Mouse (Mus musculus) adipocyte (in vitro differentiated cells): Measurements from ENCODE around the gene Tnfrsf25.

ENCODE experiments used
- DNase-seq: peaks from one replicate; pipeline ENCODE4 v3.0.0-alpha.2; 2016; ENCODE audit warnings: low spot score

Gene Tnfrsf25

DNA sequence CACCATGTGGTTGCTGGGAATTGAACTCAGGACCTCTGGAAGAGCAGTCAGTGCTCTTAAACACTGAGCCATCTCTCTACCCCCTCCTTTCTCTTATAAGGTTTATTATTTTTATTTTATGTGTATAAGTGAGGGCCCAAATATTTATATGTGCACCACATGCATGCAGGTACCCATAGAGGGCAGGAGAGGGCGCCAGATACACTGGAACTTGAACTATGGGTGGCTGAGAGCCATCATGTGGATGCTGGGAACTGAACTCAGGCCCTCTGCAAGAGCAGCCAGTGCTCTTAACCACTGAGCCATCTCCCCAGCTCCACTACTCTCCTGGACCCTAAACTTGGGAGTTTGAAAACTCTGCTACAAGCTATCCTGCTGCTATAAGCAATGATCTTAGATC, 27.9 kb downstream of the Tnfrsf25 start:
- DNase-seq = no peak

DNA sequence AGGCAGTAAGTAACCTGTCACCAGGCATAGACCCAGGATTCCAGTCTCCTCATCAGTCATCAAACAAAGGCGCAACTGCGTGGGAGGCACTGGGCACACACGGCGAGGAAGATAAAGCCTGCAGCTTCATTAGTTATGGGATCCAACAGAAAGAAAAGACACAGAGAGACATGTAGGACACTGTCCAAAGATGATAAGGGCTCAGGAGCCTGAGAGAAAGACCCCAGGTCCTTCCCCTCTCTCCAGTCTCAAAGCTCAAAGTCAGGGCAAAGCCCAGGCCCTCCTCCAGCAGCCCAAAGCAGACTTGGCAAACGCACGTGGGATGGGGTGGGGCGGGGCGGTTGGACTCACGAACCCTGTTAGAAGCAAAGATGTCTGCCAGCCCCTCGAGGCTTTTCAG, 29.7 kb downstream of the Tnfrsf25 start:
- DNase-seq = no peak

DNA sequence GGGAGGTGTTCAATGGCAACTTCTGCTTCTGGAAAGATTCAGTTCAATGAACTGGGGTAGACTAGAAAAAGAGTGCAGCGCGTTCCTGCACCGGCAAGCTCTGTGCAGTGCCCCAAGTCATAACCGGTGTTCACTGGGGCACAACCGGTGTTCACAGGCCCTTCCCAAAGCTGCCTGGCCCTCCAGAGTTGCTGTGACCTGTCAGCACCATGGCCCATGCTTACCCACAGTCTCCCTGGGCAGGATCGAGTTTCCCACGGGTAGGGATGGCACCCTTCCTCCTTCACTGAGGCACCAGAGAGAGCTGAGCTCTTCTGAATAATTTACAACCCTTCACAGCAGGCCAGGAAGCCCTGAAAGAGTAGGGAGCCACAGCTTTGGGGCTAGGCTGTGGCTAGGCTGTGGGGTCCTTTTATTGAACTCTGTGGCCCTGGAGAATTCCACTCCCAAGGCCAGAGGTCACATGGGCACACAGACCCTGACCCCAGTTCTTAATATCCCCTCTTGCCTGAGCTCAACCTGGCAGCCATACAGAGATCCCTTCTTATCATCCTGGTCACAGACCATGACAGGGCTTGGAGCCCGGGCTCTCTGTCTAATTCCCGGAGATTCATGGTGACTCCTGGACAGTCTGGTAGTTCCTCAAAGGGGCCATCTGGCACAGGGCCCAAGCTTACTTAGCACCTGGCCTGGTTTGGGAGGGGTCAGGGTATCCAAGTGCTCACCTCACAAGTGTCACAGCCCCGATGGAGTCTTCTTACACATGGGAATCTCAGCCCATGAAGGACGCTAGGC, 30.5 kb downstream of the Tnfrsf25 start:
- no peak for DNase-seq

DNA sequence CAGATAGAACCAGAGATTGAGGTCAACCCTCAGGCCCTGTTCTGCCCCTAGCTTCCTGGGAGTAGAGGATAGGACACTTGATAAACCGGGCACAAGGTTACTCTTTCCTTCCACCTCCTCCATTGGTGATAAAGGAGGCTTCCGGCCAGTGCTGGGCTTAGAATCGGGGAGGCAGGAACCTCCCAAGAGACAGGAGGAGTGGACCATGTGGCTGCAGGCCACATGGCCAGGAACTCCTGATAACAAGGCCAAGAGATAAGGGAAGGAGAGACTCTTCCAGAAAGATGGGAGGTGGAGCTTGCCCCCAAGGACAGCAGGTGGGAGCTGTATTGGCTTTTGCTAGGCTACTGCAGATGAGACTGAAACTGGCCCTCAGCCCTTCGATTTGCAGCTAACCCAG, 34.8 kb downstream of the Tnfrsf25 start:
- DNase-seq = no peak

DNA sequence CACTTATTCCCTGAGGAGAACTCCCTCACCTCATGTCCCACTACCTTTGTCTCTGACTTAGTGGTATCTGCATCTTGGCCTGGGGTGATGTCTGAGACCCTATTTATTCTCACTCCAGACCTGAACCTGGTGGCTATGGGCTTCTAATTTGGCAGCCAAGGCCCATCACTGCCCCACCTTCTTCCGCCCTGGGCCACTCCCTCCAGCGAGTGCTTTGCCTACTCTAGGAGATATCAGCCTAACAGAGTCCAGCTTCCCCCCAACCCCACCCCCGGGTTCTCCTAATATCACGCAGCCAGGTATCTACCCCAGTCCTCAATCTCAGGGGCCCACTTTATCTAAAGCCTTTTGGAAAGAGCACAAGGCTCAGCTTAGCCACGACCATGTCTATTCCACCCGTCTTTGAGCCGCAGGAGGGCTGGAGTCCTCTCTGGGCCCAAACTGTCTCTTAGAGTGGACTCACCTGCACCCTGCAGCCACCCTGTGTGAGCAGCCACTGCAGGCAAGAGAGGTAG, 35.8 kb downstream of the Tnfrsf25 start:
- DNase-seq = no peak

DNA sequence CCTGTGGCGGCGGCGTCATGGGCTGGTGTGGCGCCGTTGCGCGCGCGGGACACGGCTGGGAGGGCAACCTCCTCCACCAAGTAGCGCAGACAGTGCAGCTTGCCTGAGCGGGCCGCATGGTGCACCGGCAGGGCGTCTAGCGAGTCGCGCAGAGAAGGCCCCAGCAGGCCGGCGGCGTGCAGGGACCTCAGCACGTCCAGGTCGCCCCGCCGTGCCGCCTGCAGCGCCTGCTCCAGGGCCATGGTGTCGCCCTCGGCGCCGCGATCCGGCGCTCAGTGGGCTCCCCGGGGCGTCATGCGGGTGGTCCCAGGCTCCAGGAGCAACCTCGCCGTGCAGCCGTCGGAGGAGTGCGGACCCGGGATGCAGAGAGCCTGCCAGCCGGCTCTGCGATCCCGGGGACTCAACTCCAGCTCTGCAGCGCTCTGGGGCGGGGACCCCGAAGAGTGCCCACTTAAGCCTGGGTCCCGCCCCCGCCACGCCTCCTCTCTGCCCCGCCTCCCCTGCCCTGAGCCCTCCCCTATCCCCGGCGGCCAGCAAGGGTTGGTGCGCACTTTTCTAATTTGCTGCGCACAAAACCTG, 36.3 kb downstream of the Tnfrsf25 start, which contains the start of gene Espn:
Espn (minus strand) TSS at position 406 of the 579 bp plus-strand sequence.
- no peak for DNase-seq

DNA sequence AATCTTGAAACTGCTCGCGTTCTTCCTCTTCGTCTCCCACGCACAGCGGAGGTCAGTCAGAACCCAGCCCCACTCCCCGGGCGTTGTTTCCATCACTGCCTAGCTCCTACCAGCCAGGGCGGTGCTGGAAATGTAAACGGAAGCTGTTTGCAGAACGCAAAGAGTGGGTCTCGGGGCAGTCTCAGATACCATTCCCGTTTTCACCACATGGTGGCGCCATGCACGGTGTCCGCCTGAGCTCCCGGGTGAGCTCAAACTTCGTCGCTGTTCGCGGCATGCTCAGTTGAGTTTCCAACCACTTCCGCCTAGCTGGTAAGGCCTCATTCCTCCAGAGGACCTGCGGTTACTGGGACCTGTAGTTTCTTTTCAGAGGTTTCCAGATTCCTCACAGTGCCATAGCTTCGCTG, 38.0 kb downstream of the Tnfrsf25 start:
- DNase-seq = peak; percentile 36

DNA sequence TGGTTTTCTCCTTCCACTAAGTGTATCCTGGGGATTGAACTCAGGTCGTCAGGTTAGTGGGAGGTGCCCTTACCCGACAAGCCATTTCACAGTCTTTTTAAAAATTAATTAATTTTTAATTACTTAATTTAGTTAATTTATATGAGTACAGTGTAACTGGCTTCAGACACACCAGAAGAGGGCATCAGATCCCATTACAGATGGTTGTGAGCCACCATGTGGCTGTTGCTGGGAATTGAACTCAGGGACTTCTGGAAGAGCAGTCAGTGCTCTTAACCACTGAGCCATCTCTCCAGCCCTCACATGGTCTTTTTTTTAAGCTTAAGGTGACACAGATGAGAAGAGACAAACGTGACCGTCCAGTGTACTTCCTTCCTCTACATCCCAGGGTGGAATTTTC, 39.3 kb downstream of the Tnfrsf25 start:
- DNase-seq = no peak

DNA sequence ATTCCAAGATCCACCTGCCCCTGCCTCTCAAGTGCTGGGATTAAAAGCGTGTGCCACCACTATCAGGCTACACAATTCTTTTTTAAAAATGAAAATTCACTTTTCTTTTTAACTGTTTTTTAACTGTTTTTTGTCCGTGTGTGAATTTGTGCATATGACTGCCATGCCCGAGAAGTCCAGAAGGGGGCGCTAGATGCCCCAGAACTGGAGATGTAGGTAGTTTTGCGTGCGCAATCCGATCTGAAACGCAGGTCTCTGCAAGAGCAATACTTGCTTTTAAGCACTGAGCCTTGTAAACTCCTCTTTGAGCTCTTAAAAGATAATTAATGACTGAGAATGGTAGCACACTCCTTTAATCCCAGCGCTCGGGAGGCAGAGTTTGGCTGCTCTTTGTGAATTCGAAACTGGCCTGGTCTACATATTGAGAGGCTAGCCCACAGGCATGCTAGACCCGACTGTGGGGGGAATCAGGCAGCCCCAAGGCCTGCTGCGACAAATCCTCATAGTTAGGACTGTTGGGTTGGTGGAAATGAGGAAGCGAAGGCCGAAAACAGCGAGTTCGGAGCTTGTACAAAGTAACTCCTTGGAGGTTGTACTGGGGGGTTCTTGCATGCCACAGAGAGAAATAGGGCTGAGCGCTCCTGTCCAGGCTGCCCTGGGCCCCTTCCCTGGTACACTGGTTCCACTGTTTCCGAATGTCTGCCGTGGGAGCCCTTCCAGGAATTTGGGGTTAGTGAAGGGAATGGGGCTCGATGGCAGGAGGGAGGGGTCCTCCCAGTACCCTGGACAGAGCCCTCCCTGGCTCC, 42.2 kb downstream of the Tnfrsf25 start:
- DNase-seq = no peak

DNA sequence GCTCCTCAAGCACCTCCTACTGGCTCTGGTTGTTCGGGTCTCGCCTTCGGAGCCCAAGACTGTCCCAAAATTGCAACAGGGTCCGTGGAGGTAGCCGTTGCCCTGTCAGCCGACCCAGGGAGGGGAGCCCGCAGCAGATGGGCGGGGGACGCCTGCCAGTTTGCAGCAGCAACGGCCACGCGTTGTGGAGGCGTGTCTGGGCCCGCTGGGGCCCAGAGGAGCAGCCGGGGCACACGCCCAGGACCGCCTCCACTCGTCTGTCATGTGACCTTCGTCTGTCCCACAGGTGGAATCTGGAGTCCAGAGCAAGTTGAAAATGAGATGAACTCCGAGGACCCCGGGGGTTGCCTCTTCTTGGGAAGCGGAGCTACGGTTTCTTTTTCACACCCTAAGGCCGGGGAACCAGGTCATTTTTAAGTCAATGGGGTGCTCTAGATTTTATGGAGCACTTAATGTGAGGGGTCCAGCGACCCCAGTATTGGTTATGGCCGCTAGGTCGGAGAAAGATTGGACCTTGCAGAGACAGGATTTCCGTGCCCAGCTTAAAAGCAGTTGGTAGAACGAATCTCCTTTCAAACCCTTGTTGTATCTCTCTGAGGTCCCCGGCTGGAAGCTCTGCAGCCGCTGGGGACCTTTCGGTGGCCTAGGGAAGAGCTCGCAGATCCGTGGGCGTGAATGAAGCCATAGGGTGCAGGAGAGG, 43.0 kb downstream of the Tnfrsf25 start, which contains the start of gene Hes2:
Hes2 (plus strand) TSS at position 283 of the 700 bp plus-strand sequence.
- no peak for DNase-seq

DNA sequence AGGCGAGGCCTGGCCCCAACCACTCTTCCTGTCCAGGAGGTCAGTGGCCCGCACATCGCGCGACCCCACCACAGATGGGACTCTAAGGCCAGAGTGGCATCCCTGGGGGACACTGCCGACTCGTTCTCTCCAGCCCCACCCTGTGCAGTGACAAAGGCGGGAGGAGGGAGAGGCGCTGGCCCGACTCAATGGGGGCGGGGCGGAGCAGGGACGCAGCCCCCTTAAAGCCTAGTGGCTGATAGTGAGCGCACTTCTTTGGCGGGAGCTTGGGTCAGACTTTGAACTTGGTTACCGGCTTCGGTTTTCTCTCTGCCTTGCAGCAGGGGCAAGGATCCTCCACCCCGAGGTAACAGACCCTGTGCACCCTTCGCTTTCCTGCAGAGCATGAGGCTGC, 43.5 kb downstream of the Tnfrsf25 start:
- DNase-seq = no peak

DNA sequence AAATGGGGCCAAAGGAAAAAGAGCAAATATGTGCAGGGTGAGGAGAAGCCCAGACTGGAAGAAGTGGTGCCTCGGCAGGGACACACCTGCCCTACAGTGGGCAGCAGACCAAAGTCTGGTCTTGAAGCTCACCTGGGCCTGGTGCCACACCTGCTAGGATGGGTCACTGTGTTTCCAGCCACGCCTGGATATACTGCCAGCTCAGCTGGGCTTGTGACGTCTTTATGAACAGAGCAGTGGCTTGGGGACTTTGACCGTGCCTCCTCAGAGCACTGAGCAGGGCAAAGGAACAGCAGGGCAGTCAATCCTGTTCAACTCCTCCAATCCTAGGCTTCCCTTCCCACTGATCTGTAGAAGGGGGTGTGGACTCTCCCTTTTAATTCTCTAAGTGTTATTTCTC, 45.0 kb downstream of the Tnfrsf25 start:
- no peak for DNase-seq

DNA sequence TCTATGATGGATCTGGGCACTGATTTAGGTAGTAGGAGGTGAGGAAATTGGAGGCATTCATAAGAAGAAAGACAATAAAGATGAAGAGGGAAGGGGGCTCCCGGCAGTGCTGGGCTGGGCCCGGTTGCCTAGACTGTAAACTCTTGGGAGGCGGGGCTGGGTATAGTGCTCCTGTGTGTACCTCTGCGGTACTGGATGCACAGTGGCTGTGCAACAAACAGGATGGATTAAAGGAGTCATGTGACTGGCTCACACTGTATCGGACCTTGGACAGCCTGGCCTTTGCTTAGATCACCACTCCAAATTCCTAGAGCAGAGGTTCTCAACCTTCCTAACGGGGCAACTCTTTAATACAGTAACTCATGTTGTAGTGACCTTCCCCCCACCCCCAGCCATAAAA, 45.9 kb downstream of the Tnfrsf25 start:
- DNase-seq = no peak

DNA sequence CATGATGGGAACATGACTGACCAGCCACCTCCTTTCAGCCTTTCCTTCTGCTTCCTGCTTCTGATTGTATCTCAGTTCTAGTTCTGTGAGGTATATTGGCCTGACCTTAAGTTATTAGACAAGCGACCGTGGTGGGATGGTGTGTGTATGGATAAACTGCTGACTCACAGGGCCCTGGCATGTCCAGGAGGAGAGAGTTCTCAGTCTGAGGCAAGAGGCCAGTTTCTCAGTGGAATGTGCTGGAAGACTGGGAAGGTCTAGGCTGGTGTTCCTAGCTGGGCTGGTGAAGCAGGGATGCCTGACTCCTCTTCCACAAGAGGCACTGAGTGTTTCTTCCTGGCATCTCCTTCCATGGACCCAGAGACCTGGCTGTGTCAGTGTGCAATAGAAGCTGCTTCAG, 47.0 kb downstream of the Tnfrsf25 start:
- peak; percentile 26 for DNase-seq

DNA sequence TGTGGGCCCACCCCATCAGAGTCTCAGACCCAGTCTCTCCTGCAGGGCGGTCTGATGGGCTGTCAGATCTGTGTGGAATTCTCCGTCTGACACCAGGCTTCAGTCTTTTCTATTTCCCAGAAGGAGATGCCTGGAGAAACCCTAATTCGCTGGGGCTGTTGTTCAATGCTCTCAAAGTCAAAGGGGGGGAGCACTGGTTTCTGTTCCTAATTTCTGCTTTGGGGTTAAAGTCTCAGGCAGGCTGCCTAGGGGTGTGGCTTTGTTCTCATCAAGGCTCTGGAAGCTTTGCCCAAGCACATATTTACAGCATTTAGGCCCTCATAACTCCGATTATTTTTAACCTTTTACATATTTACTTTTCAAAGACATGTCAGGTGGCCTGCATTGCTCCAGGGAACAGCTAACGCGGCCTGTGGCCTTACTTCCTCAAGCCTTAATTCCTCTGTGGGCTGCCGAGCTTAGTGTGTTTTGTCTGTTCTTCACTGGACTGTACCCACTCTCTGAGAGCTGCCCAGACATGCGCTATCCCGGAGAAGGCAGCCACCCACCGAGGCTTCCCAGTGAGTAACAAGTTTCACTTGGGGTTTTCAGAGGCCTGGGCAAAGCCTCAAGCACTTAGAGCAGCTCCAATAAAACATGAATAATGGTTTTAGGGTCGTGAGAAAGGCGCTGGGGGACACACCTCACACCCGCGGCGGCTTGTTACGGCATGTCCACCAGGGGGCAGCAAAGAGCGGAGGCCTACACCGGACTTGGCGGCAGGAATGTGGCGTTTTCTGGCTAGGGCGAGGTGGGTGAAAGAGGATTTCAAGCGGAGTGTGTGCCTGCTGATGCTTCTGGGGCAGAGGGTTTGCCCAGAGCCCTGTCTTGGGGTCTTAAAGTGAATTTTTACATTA, 49.5 kb downstream of the Tnfrsf25 start:
- no peak for DNase-seq

DNA sequence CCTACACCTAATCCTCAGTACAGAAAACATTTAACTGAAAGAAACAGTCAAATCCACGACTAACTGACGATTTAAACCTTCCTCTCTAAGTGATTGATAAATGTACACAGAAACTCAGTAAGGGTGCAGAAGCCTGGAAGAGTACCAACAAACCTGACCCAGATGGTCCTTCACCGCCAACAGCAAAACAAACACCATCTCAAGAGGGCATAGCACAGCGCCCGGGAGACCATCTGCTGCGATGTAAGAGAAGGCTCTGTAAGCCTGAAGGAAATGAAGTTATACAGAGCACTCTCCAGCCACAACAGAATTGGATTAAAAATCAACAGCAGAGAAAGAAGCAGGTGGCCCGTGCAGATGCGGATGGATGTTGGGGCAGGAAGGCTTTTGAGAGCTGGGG, 52.3 kb downstream of the Tnfrsf25 start:
- DNase-seq = no peak

DNA sequence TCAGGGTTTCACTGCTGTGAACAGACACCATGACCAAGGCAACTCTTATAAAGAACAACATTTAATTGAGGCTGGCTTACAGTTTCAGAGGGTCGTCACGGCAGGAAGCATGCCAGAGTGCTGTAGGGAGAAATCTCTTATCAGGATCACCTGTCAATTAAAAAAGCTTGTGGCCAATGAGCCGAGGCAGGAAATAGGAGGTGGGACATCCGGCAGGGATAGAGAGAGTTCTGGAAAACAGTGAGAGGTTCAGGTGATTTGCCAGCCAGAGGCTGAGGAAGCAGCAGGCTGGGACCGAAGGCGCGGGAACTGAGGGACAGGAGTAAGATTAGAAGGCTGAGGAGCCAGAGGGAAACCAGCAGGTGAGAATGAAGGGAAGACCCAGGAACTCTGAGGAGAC, 53.4 kb downstream of the Tnfrsf25 start:
- no peak for DNase-seq
